Mouse (Mus musculus) gastrocnemius, postnatal 4 days (tissue): ENCODE results near the gene Spn. TPM values are rescaled to one million over a fixed set of nuclear protein-coding genes. Genes with fewer than 3 reads are reported as not detected.
"Not testable (repeated sequence)": the region's sequence is repeated elsewhere in the genome, so short reads cannot be mapped to it uniquely, and the experiment has no call there.

Source experiments
- DNase-seq, 2 experiments: peaks; one replicate each; pipeline ENCODE4 v3.0.0; 2021 to 2022; ENCODE audit warnings: low spot score in 2 of 2, mixed read lengths in 2 of 2
- long read RNA-seq, 2 experiments: library from polyadenylated mRNA; stranded (forward); transcript quantifications; one replicate each; pipeline ENCODE4 v2.0.0; 2021
- total RNA-seq, 2 experiments: library from RNA; stranded (reverse); gene quantifications; 2 replicates each; pipeline ENCODE4 v1.2.3; 2021

The Spn gene
- under 1 TPM; 0.54 to 0.91 TPM for total RNA-seq
- long read RNA-seq, experiment 1, result 0 reads
- long read RNA-seq, experiment 2, result 0 reads

- no peak for DNase-seq
These were observed at the start of gene Spn for GRCm38 (mm10) chr7:127137262-127138017. Gene Spn, minus strand, starts transcription at chr7:127137823.

- DNase-seq, result no peak
These were observed 49.7 kb upstream of the Spn start for GRCm38 (mm10) chr7:127187351-127187750.

GRCm38 (mm10) chr7:127185601-127186000, 48.0 kb upstream of the Spn start:
- no peak for DNase-seq

GRCm38 (mm10) chr7:127184720-127185119, 47.1 kb upstream of the Spn start:
- DNase-seq, result no peak

GRCm38 (mm10) chr7:127183828-127184227, 46.2 kb upstream of the Spn start:
- DNase-seq, result no peak

- no peak for DNase-seq
These were observed 45.7 kb upstream of the Spn start for GRCm38 (mm10) chr7:127183345-127183744.

- DNase-seq, result not testable (repeated sequence)
These were observed 44.1 kb upstream of the Spn start for GRCm38 (mm10) chr7:127181724-127182123.

GRCm38 (mm10) chr7:127180783-127181182, 43.2 kb upstream of the Spn start:
- DNase-seq, result no peak

GRCm38 (mm10) chr7:127176937-127177336, 39.3 kb upstream of the Spn start:
- DNase-seq, result no peak

- no peak for DNase-seq
These were observed 28.9 kb upstream of the Spn start for GRCm38 (mm10) chr7:127166501-127166900.

GRCm38 (mm10) chr7:127165607-127166493, 28.2 kb upstream of the Spn start:
- no peak for DNase-seq

GRCm38 (mm10) chr7:127164002-127164401, 26.4 kb upstream of the Spn start:
- DNase-seq, result no peak

- no peak for DNase-seq
These were observed 24.9 kb upstream of the Spn start for GRCm38 (mm10) chr7:127162546-127162945.

- no peak for DNase-seq
These were observed 19.9 kb upstream of the Spn start for GRCm38 (mm10) chr7:127157548-127157947.

- no peak for DNase-seq
These were observed 15.9 kb upstream of the Spn start for GRCm38 (mm10) chr7:127153477-127153876.

- no peak for DNase-seq
These were observed 14.8 kb upstream of the Spn start for GRCm38 (mm10) chr7:127152464-127152863.

GRCm38 (mm10) chr7:127147901-127148300, 10.3 kb upstream of the Spn start:
- no peak for DNase-seq

GRCm38 (mm10) chr7:127146267-127146603, 8.6 kb upstream of the Spn start:
- no peak for DNase-seq

GRCm38 (mm10) chr7:127145387-127146266, 8.0 kb upstream of the Spn start:
- DNase-seq, result no peak

GRCm38 (mm10) chr7:127144412-127144811, 6.8 kb upstream of the Spn start:
- no peak for DNase-seq

GRCm38 (mm10) chr7:127142666-127143065, 5.0 kb upstream of the Spn start:
- no peak for DNase-seq
